Mouse (Mus musculus) heart, adult 11 months (tissue): ENCODE results near the gene Noxo1.

ENCODE experiments used
- DNase-seq: peaks from one replicate; pipeline ENCODE4 v3.0.0; 2022

Noxo1 gene

GRCm38 (mm10) chr17:24721383-24721955 lies 25.4 kb downstream of the Noxo1 start:
- DNase-seq = peak; percentile 85

GRCm38 (mm10) chr17:24722220-24722924 lies 26.3 kb downstream of the Noxo1 start:
- peak; percentile 91 for DNase-seq

GRCm38 (mm10) chr17:24723122-24723880 lies 27.3 kb downstream of the Noxo1 start:
- DNase-seq = peak; percentile 83

GRCm38 (mm10) chr17:24723881-24724180 lies 27.8 kb downstream of the Noxo1 start:
- no peak for DNase-seq

- peak; percentile 99 for DNase-seq
These were observed 28.1 kb downstream of the Noxo1 start, which contains the start of gene Ndufb10 for GRCm38 (mm10) chr17:24724184-24724583. Gene Ndufb10 (minus strand): TSS chr17:24724478.

GRCm38 (mm10) chr17:24725637-24726390 lies 29.8 kb downstream of the Noxo1 start:
- no peak for DNase-seq

GRCm38 (mm10) chr17:24727618-24728017 lies 31.6 kb downstream of the Noxo1 start, which contains the start of gene Rpl3l:
Gene Rpl3l (plus strand): TSS chr17:24727820.
- DNase-seq = peak; percentile 98

- peak; percentile 92 for DNase-seq
These were observed 32.1 kb downstream of the Noxo1 start for GRCm38 (mm10) chr17:24728184-24728583.

- DNase-seq = peak; percentile 88
These were observed 33.0 kb downstream of the Noxo1 start for GRCm38 (mm10) chr17:24729067-24729466.

GRCm38 (mm10) chr17:24730787-24731186 lies 34.8 kb downstream of the Noxo1 start:
- peak; percentile 88 for DNase-seq

GRCm38 (mm10) chr17:24732233-24732935 lies 36.4 kb downstream of the Noxo1 start:
- DNase-seq = peak; percentile 97

- peak; percentile 94 for DNase-seq
These were observed 37.5 kb downstream of the Noxo1 start for GRCm38 (mm10) chr17:24733434-24734050.

- no peak for DNase-seq
These were observed 38.5 kb downstream of the Noxo1 start for GRCm38 (mm10) chr17:24734513-24734912.

- peak; percentile 94 for DNase-seq
These were observed 39.4 kb downstream of the Noxo1 start for GRCm38 (mm10) chr17:24735446-24735845.

GRCm38 (mm10) chr17:24736330-24737051 lies 40.5 kb downstream of the Noxo1 start, which contains the start of gene Msrb1:
Gene Msrb1 (plus strand): TSS chr17:24736642.
- peak; percentile 100 for DNase-seq

GRCm38 (mm10) chr17:24737135-24737810 lies 41.2 kb downstream of the Noxo1 start:
- DNase-seq = no peak

- DNase-seq = peak; percentile 90
These were observed 42.2 kb downstream of the Noxo1 start for GRCm38 (mm10) chr17:24738238-24738637.

- DNase-seq = peak; percentile 87
These were observed 43.9 kb downstream of the Noxo1 start for GRCm38 (mm10) chr17:24739926-24740325.

GRCm38 (mm10) chr17:24742307-24742706 lies 46.3 kb downstream of the Noxo1 start:
- no peak for DNase-seq

- DNase-seq = no peak
These were observed 47.9 kb downstream of the Noxo1 start for GRCm38 (mm10) chr17:24743896-24744295.

GRCm38 (mm10) chr17:24744381-24744780 lies 48.3 kb downstream of the Noxo1 start:
- no peak for DNase-seq
